Mouse (Mus musculus) right cerebral cortex, adult 2 months (tissue): ENCODE measurements around the gene Gabbr2.
"Not testable (repeated sequence)": the region's sequence is repeated elsewhere in the genome, so short reads cannot be mapped to it uniquely, and the experiment has no call there.

Experiments
- DNase-seq, 2 experiments: peaks; one replicate each; pipeline ENCODE4 v3.0.0; 2021 to 2022; ENCODE audit warnings: low spot score in 2 of 2

Gabbr2 gene

DNA sequence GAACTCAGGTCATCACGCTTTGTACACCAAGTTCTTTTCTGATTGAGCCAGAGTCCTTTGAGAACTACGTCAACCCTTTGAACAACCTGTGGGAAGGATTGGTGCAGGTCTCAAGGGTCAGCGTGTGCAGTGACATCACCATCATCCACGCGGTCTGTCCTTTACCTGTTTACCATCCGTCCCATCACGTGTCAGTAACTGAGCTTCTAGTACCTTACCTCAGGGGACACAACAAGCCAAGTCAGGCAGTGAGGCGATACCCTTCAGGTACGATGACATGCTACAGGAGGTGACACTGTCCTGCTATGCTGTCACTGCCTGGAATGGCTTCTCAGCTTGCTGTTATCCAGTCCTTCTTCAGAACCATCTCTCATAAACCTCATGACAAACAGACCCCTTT lies 330.2 kb downstream of the Gabbr2 start:
- no peak for DNase-seq

- DNase-seq, result no peak
Observed at GRCm38 (mm10) chr4:46658946-46659345, 332.7 kb downstream of the Gabbr2 start.

DNA sequence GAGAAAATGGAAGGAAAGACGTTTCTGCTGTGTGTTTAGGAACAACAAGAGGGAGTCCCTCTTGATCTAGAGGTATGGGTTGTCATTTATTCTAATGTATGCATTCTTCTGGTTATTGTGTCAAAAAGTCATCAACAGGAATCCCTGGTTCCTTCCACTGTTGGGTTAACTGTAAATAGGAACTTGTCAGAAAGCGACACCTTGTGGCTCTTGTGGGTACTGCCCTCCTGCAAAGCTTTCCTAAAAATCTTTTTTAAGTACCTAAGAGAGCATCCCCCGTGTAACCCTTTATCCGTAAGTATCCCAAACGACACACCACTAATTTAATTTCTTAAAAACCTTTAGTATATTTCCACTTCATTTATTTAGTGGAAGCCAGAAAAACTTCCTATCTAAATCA lies 334.6 kb downstream of the Gabbr2 start:
- peak; percentile 81 to 84 for DNase-seq

GRCm38 (mm10) chr4:46655956-46656355 lies 335.7 kb downstream of the Gabbr2 start:
- DNase-seq, result no peak

- DNase-seq, result no peak
Observed at GRCm38 (mm10) chr4:46655298-46655697, 336.4 kb downstream of the Gabbr2 start.

DNA sequence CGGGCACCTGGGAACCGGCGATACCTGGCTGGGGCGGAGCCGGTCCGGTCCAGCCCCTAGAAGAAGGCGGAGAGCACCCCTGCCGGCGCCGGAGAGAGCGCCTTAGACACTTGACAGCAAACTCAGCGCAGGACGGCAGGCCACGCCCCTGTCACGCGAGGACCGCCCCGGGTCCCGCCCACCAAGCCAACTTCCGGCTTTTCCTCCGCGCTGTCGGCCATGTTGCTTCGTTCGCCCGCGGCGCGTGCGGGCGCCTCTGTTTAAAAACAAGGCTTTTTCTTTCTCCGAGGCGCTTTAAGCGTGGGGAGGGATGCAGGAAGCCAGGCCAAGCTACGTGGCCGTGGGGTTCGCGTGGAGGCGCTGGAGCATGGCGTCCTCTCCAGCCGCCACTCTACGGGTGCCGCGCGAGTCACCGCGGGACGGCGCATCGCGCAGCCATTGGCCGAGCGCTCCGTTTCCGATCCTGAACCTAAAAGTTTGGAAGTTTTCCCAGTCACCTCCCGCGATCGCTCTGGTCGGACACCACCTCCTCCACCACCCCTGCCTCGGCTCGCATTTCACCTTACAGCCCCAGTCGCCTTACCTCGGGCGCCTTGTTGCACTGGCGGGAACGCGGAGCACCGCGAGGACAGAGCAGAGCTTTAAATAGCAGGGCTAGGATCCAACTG lies 341.5 kb downstream of the Gabbr2 start, which contains the start of gene Tbc1d2:
Gene Tbc1d2, minus strand, starts transcription at position 124 of the 668 bp plus-strand sequence.
- peak; percentile 93 to 96 for DNase-seq

DNA sequence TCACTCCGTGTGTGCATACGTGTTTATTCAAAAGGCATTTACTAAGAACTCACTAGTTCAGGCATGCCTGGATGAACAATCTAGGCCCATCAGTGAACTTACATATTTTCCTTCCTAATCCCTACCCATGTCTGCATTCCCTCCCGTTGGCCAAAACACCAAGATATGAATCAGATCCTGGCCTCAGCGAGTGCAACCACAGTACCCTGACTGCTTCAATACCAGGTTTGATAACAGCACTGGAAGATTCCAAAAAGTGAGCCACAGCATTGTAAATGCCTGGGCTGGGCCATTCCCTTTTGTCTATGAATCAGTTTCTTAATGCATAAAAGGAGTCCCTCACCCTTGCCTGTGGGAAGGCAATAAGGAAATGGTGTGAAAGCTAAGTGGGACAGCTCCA lies 342.5 kb downstream of the Gabbr2 start:
- DNase-seq, result no peak

DNA sequence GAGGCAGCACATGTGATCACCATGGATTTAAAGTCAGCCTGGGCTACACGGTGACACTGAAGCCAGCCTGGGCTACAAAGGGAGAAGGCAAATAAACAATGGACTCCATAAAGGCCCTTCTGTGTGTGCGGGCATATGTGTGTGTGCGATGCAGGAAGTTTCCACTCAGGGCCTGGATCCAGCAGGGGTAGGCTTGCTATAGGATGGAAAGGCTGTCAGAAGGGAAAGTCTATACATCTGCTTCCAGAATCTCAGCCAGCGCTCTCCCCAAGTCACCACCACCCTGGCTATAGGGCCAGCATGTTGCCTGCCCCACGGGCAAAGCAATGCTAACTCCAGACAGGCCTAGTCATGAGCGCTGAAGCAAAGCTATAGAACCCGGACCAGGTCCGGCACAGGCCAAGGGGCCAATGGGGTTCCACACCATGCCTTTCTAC lies 348.0 kb downstream of the Gabbr2 start:
- no peak for DNase-seq

DNA sequence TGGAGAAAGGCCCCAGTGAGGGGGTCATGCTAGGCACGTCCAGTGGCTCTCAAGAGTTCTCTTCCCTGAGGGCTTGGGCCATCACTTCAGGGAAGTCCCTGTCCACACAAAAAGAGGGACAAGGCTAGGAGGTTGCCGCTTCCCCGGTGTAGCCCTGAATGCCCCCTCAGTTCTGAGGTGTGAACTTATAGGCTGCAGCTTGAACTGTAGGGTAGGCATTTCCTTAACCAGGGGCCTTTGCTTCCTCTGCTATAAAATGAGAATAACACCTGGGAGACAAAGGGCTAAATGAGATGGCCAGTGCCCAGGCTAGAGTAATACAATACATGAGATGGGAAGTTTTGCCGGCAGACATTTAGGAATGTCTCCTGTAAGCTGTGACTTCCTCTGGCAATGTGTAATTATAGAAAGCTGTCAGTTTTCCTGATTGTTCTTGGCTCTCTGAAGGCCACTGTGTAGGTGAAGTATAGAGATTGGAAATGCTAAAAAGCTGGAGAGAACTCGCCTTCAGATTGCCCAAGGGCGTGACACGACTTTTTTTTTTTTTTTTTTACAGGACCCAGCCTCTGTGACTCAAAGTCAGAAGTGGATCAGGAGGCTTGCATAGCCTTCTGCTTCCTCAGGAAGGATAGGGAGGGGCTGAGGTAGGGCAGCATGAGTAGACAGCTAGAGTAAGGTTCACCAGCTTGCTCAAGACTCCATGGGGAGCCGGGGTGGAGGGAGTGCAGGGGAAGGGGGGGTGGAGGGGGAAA lies 348.6 kb downstream of the Gabbr2 start:
- no peak for DNase-seq

GRCm38 (mm10) chr4:46641283-46641682 lies 350.4 kb downstream of the Gabbr2 start:
- no peak for DNase-seq

DNA sequence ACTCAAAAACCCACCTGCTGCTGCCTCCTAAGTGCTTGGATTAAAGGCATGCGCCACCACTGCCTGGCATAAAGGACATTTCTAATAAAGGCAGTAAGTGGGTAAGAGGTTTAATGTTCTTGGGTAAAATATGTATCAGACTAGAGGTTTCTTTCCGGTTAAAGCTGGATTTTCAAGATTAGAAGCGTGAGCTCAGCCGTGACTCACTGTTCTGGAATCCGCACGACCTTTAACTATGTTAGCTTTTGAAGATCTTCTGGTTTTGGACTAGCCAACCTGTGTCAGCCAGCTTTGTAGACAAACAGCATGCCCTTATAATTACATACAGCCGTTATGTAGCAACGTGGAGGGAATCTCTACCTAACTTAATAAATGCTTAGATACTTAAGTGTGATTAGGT lies 351.8 kb downstream of the Gabbr2 start:
- no peak for DNase-seq

DNA sequence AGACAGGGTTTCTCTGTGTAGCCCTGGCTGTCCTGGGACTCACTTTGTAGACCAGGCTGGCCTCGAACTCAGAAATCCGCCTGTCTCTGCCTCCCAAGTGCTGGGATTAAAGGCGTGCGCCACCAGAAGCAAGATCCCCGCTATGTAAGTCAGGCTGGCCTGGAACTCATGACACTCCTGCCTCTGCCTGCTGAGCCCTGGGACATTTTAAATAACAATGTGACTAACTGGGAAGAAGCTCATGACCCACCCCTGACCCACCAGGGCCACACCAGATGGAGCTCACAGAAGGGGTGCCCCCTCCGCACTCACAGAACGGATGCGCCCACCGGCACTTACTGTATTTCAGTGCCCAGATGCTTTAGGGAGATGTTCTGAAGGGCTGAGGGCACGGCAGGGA lies 354.4 kb downstream of the Gabbr2 start:
- not testable (repeated sequence) for DNase-seq

- DNase-seq, result peak in 1 of 2 experiments; percentile 35
Observed at GRCm38 (mm10) chr4:46635702-46636430, 355.8 kb downstream of the Gabbr2 start.

GRCm38 (mm10) chr4:46634881-46635280 lies 356.8 kb downstream of the Gabbr2 start:
- no peak for DNase-seq

- DNase-seq, result not testable (repeated sequence)
Observed at GRCm38 (mm10) chr4:46633565-46633964, 358.1 kb downstream of the Gabbr2 start.

GRCm38 (mm10) chr4:46632465-46632864 lies 359.2 kb downstream of the Gabbr2 start:
- no peak for DNase-seq

GRCm38 (mm10) chr4:46630390-46630789 lies 361.3 kb downstream of the Gabbr2 start:
- no peak for DNase-seq

DNA sequence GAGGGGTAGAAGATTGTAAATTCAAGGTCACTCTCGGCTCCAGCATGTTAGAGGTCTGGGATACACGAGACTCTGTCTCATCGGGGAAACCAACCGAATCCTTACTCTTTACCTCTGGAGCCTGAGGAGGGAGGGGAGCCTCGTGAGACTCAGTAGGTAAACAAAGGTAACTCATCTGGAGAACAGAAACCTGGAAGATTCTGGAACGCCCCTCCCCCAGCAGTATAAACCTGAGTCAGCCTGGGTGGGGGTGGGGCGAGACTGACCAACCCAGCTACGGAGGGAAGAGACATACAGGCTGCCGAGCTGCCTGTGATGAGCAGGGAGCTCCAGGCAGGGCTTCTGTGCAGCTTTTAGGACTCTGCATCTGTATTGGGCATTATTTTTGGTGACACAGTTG lies 362.8 kb downstream of the Gabbr2 start:
- no peak for DNase-seq

- DNase-seq, result no peak
Observed at GRCm38 (mm10) chr4:46628081-46628480, 363.6 kb downstream of the Gabbr2 start.

DNA sequence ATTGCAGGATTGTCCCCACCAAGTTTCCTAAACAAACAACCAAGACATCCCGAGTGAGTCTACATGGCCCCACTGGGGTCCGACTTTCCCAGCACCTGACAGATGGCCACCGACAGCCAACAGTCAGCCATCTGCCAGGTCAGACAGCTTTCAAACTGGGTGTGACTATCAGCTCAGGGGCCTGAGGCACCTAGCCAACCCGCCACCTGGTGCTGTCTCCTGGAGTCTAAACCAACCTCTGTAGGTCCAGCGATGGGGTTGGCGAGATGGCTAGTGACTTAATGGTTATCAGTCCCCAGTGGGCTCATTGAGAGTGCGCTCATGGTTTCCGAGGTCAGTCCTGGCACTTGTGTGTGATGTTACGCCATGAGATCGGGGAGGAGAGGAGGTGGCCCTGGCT lies 366.6 kb downstream of the Gabbr2 start:
- DNase-seq, result no peak

DNA sequence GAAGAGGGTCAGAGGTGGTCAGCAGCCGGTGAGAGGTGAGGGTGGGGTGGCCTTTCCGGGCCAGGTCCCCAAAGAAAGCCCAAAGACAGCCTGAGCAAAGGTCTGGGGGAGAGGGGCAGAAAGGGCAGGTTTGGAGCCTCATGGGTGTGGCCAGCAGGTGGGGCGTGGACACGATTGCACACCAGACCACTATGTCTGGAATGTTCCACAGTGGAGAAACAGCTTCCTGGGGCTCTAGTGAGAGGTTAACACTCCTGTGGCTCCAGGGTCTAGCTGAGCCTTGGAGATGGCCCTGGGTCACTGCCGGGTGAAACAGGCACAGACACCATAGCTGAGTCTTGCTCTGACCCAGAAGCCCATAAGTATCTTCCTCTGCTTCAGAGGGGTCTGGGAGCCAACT lies 368.7 kb downstream of the Gabbr2 start:
- no peak for DNase-seq

DNA sequence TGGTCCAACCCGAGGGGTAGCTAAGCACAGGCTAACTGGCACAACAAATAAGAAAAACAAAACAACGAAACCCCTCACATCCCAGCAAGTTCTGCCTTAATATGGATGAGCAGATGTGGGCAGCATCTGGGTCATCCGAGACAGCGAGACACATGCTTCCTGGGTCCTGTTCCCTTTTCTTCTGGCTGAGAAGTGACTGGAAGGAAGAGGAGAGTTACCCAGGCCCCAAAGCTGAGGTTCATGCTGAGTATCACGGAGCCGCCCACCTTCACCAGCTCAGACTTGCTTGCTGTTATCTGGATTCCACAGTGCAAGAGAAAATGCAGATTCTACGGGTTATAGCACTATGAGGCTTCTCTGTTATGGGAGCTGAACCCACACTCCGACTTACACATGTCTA lies 370.7 kb downstream of the Gabbr2 start:
- DNase-seq, result no peak

- DNase-seq, result no peak
Observed at GRCm38 (mm10) chr4:46620330-46620729, 371.3 kb downstream of the Gabbr2 start.
